Mouse (Mus musculus): ENCODE measurements around the gene Tbk1.

The Tbk1 gene

GRCm38 (mm10) chr10:121496616-121497015 is 90.0 kb downstream of the Tbk1 start:
- DNase-seq, result peak in 1 of 2 experiments; percentile 66

Data from kidney, postnatal 36 days (tissue).